Comparison of ENCODE assay signal across 8 mouse cellular contexts in the genomic region with DNA sequence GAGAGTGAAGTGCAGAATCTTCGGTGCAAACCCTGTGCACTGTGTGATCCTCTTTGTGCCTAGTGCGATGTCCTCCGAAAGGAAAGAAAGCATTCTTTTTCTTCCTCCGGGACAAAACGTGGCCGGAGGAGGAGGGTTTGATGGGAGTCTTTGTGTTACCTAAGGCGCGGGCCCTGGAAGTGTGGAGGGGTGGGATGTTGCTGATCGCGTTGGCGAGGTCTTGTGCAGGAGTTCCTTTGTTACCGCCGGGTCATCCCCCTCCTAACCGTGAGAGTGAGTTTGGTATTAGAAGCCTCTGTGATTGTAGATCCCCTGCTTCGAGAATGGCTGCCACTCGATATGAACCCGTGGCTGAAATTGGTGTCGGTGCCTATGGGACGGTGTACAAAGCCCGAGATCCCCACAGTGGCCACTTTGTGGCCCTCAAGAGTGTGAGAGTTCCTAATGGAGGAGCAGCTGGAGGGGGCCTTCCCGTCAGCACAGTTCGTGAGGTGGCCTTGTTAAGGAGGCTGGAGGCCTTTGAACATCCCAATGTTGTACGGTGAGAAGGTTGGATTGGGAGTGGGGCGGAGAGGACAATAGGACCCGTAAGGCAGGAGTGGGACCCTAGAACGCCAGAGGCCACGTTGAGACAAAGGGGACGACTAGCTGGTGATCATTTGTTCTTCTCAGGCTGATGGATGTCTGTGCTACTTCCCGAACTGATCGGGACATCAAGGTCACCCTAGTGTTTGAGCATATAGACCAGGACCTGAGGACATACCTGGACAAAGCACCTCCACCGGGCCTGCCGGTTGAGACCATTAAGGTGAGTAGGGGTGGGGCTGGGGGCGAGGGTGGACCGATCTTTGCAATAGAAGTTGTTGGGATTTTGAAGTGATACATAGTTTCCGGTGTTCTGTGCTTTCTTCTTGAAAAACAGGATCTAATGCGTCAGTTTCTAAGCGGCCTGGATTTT. TPM values are rescaled to one million over a fixed set of nuclear protein-coding genes. Genes with fewer than 3 reads are reported as not detected.
A peak's percentile ranks its signal among the peaks of the same experiment; 100 is the strongest.
DNase-seq lines count a peak whose midpoint lies in the region; ATAC-seq and TF ChIP-seq lines count a peak whose summit lies in the region.

No protein-coding gene starts in this region.

- H3K4me2 ChIP-seq in heart, embryonic 15.5 days: peak overlapping the region; percentile 80
- H3K4me2 ChIP-seq in CH12.LX (ENCODE audit: insufficient read depth, low read depth, poor library complexity, severe bottlenecking): peak overlapping the region; percentile 74
- H3K4me2 ChIP-seq in embryonic facial prominence, embryonic 12.5 days (replicated peaks): peak overlapping the region; percentile 81
- H3K4me2 ChIP-seq in neural tube, embryonic 14.5 days (ENCODE audit: low read depth, low read length): peak overlapping the region; percentile 86

- WGBS in heart, embryonic 15.5 days: 10% methylated on average over 37 of the region's 37 CpGs
- 13% methylated on average over 37 of the region's 37 CpGs for WGBS in embryonic facial prominence, embryonic 12.5 days
- WGBS in neural tube, embryonic 14.5 days: 12% methylated on average over 37 of the region's 37 CpGs

- TF ChIP-seq CTCF in CH12.LX (conservative IDR thresholded peaks at IDR 0.05 in 1 of 2, IDR thresholded peaks at IDR 0.05 in 1 of 2; ENCODE audit: low read depth in 2 of 2, low read length in 2 of 2): no peak

- H3K4me1 ChIP-seq in heart, embryonic 15.5 days (replicated peaks): peaks cover 38% of the 10 kb centered on the region
- H3K4me1 ChIP-seq in CH12.LX (ENCODE audit: control insufficient read depth in 1 of 2, insufficient read depth in 2 of 2): peaks cover 5 to 47% of the 10 kb centered on the region in 2 experiments
- peaks cover 24% of the 10 kb centered on the region for H3K4me1 ChIP-seq in embryonic facial prominence, embryonic 12.5 days
- H3K4me1 ChIP-seq in neural tube, embryonic 14.5 days (ENCODE audit: control insufficient read depth, insufficient read depth, low read length): peaks cover 24% of the 10 kb centered on the region

- TF ChIP-seq RAD21 in CH12.LX (IDR thresholded peaks at IDR 0.05; ENCODE audit: low read depth, low read length): no peak

- no peaks in the 10 kb centered on the region for H3K9me3 ChIP-seq in heart, embryonic 15.5 days (replicated peaks)
- H3K9me3 ChIP-seq in CH12.LX (replicated peaks; ENCODE audit: low read length): no peaks in the 10 kb centered on the region
- H3K9me3 ChIP-seq in embryonic facial prominence, embryonic 12.5 days: no peaks in the 10 kb centered on the region
- H3K9me3 ChIP-seq in neural tube, embryonic 14.5 days (ENCODE audit: control insufficient read depth, low read length): no peaks in the 10 kb centered on the region

- dilution Hi-C loops in CH12.LX (cut with MboI; ENCODE audit: extremely low pct_ligation_motif_present, extremely low pct_unique_long_range_greater_than_20kb, low sequenced_read_pairs): no loop called here

- no peak for DNase-seq in heart, postnatal 4 days
- DNase-seq in CH12.LX (ENCODE audit: extremely low read depth): no peak
- DNase-seq in kidney, postnatal 14 days: peak; percentile 33
- no peak for DNase-seq in gastrocnemius, postnatal 14 days
- no peak for DNase-seq in adrenal gland, postnatal 36 days

- peak overlapping the region; percentile 80 for H3K4me3 ChIP-seq in heart, embryonic 15.5 days
- H3K4me3 ChIP-seq in CH12.LX (replicated peaks in 1 of 3; ENCODE audit: low read depth in 2 of 3, low read length in 2 of 3, poor library complexity in 1 of 3): peak overlapping the region; percentile 83 to 96 (median 89)
- peak overlapping the region; percentile 91 for H3K4me3 ChIP-seq in embryonic facial prominence, embryonic 12.5 days
- peak overlapping the region; percentile 84 for H3K4me3 ChIP-seq in neural tube, embryonic 14.5 days (ENCODE audit: low read depth, low read length)

- H3K79me2 ChIP-seq in CH12.LX (replicated peaks; ENCODE audit: control insufficient read depth, extremely low read depth, insufficient read depth, poor library complexity, severe bottlenecking): peaks cover 21% of the 10 kb centered on the region

- no peak for TF ChIP-seq POLR2A in CH12.LX (IDR thresholded peaks at IDR 0.05; ENCODE audit: low read depth, low read length)

- intact Hi-C loops in gastrocnemius, postnatal 14 days (cut with DNase I; ENCODE audit: low total_unique reads): no loop called here

- in situ Hi-C loops in CH12.LX (cut with MboI; ENCODE audit: low pct_ligation_motif_present, low pct_unique_long_range_greater_than_20kb, low sequenced_read_pairs): no loop called here

- peaks cover 38% of the 10 kb centered on the region for H3K36me3 ChIP-seq in heart, embryonic 15.5 days
- peaks cover 37 to 45% of the 10 kb centered on the region in 2 experiments for H3K36me3 ChIP-seq in CH12.LX (replicated peaks in 1 of 2; ENCODE audit: control insufficient read depth in 1 of 2, insufficient read depth in 1 of 2, low read length in 1 of 2)
- H3K36me3 ChIP-seq in embryonic facial prominence, embryonic 12.5 days: peaks cover 42% of the 10 kb centered on the region
- H3K36me3 ChIP-seq in neural tube, embryonic 14.5 days (ENCODE audit: control insufficient read depth, insufficient read depth, low read length): peaks cover 37% of the 10 kb centered on the region

- H3K27me3 ChIP-seq in heart, embryonic 15.5 days: peaks cover 32% of the 10 kb centered on the region
- H3K27me3 ChIP-seq in CH12.LX (replicated peaks): peaks cover 26% of the 10 kb centered on the region
- H3K27me3 ChIP-seq in embryonic facial prominence, embryonic 12.5 days: peaks cover 15% of the 10 kb centered on the region
- H3K27me3 ChIP-seq in neural tube, embryonic 14.5 days (ENCODE audit: control insufficient read depth, insufficient read depth, low read length): no peaks in the 10 kb centered on the region

- peak overlapping the region; percentile 86 for H3K27ac ChIP-seq in heart, embryonic 15.5 days
- H3K27ac ChIP-seq in CH12.LX (ENCODE audit: insufficient read depth, low read depth): peak overlapping the region; percentile 33; the same call in 1 of the 2 replicates
- peak overlapping the region; percentile 72 for H3K27ac ChIP-seq in embryonic facial prominence, embryonic 12.5 days
- H3K27ac ChIP-seq in neural tube, embryonic 14.5 days (ENCODE audit: low read depth, low read length): peak overlapping the region; percentile 91

- peak overlapping the region; percentile 93 for H3K9ac ChIP-seq in heart, embryonic 15.5 days
- H3K9ac ChIP-seq in CH12.LX (ENCODE audit: insufficient read depth, low read depth): peak overlapping the region; percentile 93
- H3K9ac ChIP-seq in embryonic facial prominence, embryonic 12.5 days: peak overlapping the region; percentile 98
- peak overlapping the region; percentile 98 for H3K9ac ChIP-seq in neural tube, embryonic 14.5 days (replicated peaks; ENCODE audit: low read depth, low read length)

- no peak for ATAC-seq in heart, embryonic 15.5 days (replicated peaks; ENCODE audit: insufficient number of reproducible peaks, insufficient read depth, low FRiP score, low read depth)
- ATAC-seq in embryonic facial prominence, embryonic 12.5 days (ENCODE audit: insufficient number of reproducible peaks, insufficient read depth, low FRiP score, low TSS enrichment): no peak
- ATAC-seq in neural tube, embryonic 14.5 days (ENCODE audit: low read depth): peak; percentile 6; the same call in 1 of the 2 replicates

- no peak for TF ChIP-seq EP300 in CH12.LX (IDR thresholded peaks at IDR 0.05; ENCODE audit: low read length)

RNA-seq across cellular contexts. Expression of a gene that starts 0.9 kb away (rescaled TPM):
- polyA plus RNA-seq in heart, embryonic 15.5 days (2015; fragmentation: Nextera tagmentation; extraction: Ambion mirVana): 718 and 864 TPM in 2 replicates
- total RNA-seq in heart, postnatal 4 days (2021): 100 to 1,000 TPM; 289 to 314 TPM
- total RNA-seq in CH12.LX (2012; rRNA removed) (257 and 304 TPM in 2 replicates), CH12.LX (2014; rRNA removed) (799 and 864 TPM in 2 replicates)
- polyA plus RNA-seq in CH12.LX (2012; ENCODE audit: insufficient read length, low read depth): 839 and 921 TPM in 2 replicates
- 2,215 and 2,234 TPM in 2 replicates for polyA plus RNA-seq in embryonic facial prominence, embryonic 12.5 days (2016; fragmentation: Nextera tagmentation; extraction: Ambion mirVana)
- 657 and 756 TPM in 2 replicates for polyA plus RNA-seq in neural tube, embryonic 14.5 days (2014; fragmentation: Nextera tagmentation; extraction: Ambion mirVana)
- total RNA-seq in gastrocnemius, postnatal 14 days (2021): 10 to 100 TPM; 62.5 to 84.0 TPM
- 100 to 1,000 TPM; 213 to 225 TPM for total RNA-seq in adrenal gland, postnatal 36 days (2021)

RNA-seq across cellular contexts. Expression of a gene that starts 4.2 kb away (rescaled TPM):
- polyA plus RNA-seq in heart, embryonic 15.5 days (2015; fragmentation: Nextera tagmentation; extraction: Ambion mirVana): 0.13 and 0.25 TPM in 2 replicates
- total RNA-seq in heart, postnatal 4 days (2021): 1 to 10 TPM; 1.7 to 1.8 TPM
- total RNA-seq in CH12.LX (2012; rRNA removed): 3.4 and 3.6 TPM in 2 replicates
- total RNA-seq in CH12.LX (2014; rRNA removed): 0.58 and 0.68 TPM in 2 replicates
- polyA plus RNA-seq in CH12.LX (2012; ENCODE audit: insufficient read length, low read depth): 0.97 and 1.0 TPM in 2 replicates
- polyA plus RNA-seq in embryonic facial prominence, embryonic 12.5 days (2016; fragmentation: Nextera tagmentation; extraction: Ambion mirVana): 2.2 and 2.4 TPM in 2 replicates
- 9.7 and 13.2 TPM in 2 replicates for polyA plus RNA-seq in neural tube, embryonic 14.5 days (2014; fragmentation: Nextera tagmentation; extraction: Ambion mirVana)
- total RNA-seq in gastrocnemius, postnatal 14 days (2021): 1 to 10 TPM in 1 of 2 experiments, under 1 TPM in 1; 0.82 to 1.2 TPM
- total RNA-seq in adrenal gland, postnatal 36 days (2021): 1 to 10 TPM; 9.3 to 9.7 TPM

RNA-seq across cellular contexts. Expression of a gene that starts 5.9 kb away (rescaled TPM):
- polyA plus RNA-seq in heart, embryonic 15.5 days (2015; fragmentation: Nextera tagmentation; extraction: Ambion mirVana): 100 and 119 TPM in 2 replicates
- 10 to 100 TPM; 49.2 to 49.7 TPM for total RNA-seq in heart, postnatal 4 days (2021)
- 81.5 and 85.9 TPM in 2 replicates for total RNA-seq in CH12.LX (2012; rRNA removed)
- total RNA-seq in CH12.LX (2014; rRNA removed): 110 and 148 TPM in 2 replicates
- polyA plus RNA-seq in CH12.LX (2012; ENCODE audit: insufficient read length, low read depth): 72.8 and 79.9 TPM in 2 replicates
- 167 and 170 TPM in 2 replicates for polyA plus RNA-seq in embryonic facial prominence, embryonic 12.5 days (2016; fragmentation: Nextera tagmentation; extraction: Ambion mirVana)
- 91.1 and 93.6 TPM in 2 replicates for polyA plus RNA-seq in neural tube, embryonic 14.5 days (2014; fragmentation: Nextera tagmentation; extraction: Ambion mirVana)
- total RNA-seq in gastrocnemius, postnatal 14 days (2021): 10 to 100 TPM; 26.5 to 31.6 TPM
- 100 to 1,000 TPM; 106 to 118 TPM for total RNA-seq in adrenal gland, postnatal 36 days (2021)

RNA-seq across cellular contexts. Expression of a gene that starts 10.9 kb away (rescaled TPM):
- polyA plus RNA-seq in heart, embryonic 15.5 days (2015; fragmentation: Nextera tagmentation; extraction: Ambion mirVana): 0.62 TPM in 1 of 2 replicates, not detected in the other
- 1 to 10 TPM; 2.1 to 2.8 TPM for total RNA-seq in heart, postnatal 4 days (2021)
- total RNA-seq in CH12.LX (2012; rRNA removed) (43.5 and 46.0 TPM in 2 replicates), CH12.LX (2014; rRNA removed) (24.8 and 27.8 TPM in 2 replicates)
- polyA plus RNA-seq in CH12.LX (2012; ENCODE audit: insufficient read length, low read depth): 26.1 and 27.8 TPM in 2 replicates
- polyA plus RNA-seq in embryonic facial prominence, embryonic 12.5 days (2016; fragmentation: Nextera tagmentation; extraction: Ambion mirVana): 0.32 and 0.82 TPM in 2 replicates
- 4.7 and 10.6 TPM in 2 replicates for polyA plus RNA-seq in neural tube, embryonic 14.5 days (2014; fragmentation: Nextera tagmentation; extraction: Ambion mirVana)
- total RNA-seq in gastrocnemius, postnatal 14 days (2021): 1 to 10 TPM; 3.4 to 6.7 TPM
- total RNA-seq in adrenal gland, postnatal 36 days (2021): 1 to 10 TPM; 2.2 to 3.4 TPM

RNA-seq across cellular contexts. Expression of a gene that starts 16.1 kb away (rescaled TPM):
- 0.08 and 0.13 TPM in 2 replicates for polyA plus RNA-seq in heart, embryonic 15.5 days (2015; fragmentation: Nextera tagmentation; extraction: Ambion mirVana)
- total RNA-seq in heart, postnatal 4 days (2021): under 1 TPM in 1 of 2 experiments, not detected in 1; 0.45 TPM
- 0.34 and 0.42 TPM in 2 replicates for total RNA-seq in CH12.LX (2012; rRNA removed)
- 0.32 TPM in 2 replicates for total RNA-seq in CH12.LX (2014; rRNA removed)
- polyA plus RNA-seq in CH12.LX (2012; ENCODE audit: insufficient read length, low read depth): 0.89 and 1.4 TPM in 2 replicates
- 0.09 and 0.10 TPM in 2 replicates for polyA plus RNA-seq in embryonic facial prominence, embryonic 12.5 days (2016; fragmentation: Nextera tagmentation; extraction: Ambion mirVana)
- polyA plus RNA-seq in neural tube, embryonic 14.5 days (2014; fragmentation: Nextera tagmentation; extraction: Ambion mirVana): 0.14 TPM in 1 of 2 replicates, not detected in the other
- under 1 TPM; 0.10 to 0.16 TPM for total RNA-seq in gastrocnemius, postnatal 14 days (2021)
- total RNA-seq in adrenal gland, postnatal 36 days (2021): under 1 TPM; 0.26 to 0.76 TPM

Comparison
In these comparisons a context has a peak if more than half of its experiments do, and no peak if none do; other contexts are left out.
1. H3K27ac ChIP-seq: peak in every context shown above with its lines; median percentile 91 in neural tube, embryonic 14.5 days; 86 in heart, embryonic 15.5 days; 72 in embryonic facial prominence, embryonic 12.5 days; 33 in CH12.LX.